Mouse (Mus musculus): ENCODE data around the gene Defb36. TPM values are rescaled to one million over a fixed set of nuclear protein-coding genes. Genes with fewer than 3 reads are reported as not detected.

Gene Defb36
- polyA plus RNA-seq (2012; rRNA removed): not detected in 2 replicates

DNA sequence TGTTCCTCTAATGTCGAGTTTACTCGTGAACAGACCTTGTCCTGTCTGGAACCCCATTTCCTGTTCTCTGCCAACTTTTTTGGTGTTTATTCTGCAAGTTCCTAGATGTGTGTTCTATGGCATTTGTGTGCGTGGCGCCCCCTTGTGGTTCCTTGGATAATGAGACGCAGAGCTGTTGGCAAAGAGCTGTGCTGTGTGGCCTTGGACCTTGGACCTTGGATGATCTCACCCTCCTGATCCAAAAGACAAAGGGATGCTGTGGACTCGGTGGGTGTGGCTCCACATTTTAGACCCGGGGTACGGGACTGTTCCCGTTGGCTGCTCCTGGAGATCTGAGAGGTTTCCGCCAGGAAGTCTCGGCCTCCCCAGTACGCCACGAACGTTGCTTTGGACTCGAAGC lies at the start of gene Defb36:
Gene Defb36 (plus strand): TSS at position 271 of the 400 bp plus-strand sequence.
- 64% methylated on average over 15 of the region's 15 CpGs for WGBS

DNA sequence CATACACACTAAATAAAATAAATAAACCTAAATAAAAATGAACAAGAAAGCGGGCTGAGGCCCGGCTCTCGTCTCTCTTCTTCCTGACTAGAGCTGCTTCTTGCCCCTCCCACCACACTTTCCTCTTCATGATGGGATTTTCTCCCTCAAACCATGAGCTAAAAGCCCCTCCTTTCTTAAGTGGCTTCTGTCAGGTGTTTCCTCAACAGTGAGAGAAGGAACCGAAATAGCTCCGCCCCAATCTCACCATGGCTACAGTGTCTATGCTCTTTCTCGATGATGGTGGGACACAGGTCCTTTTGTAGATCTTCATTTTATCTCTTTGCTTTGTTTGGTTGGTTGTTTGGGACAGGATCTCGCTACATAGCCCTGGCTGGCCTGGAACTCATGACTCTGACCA lies 47.5 kb upstream of the Defb36 start:
- no peaks in the 10 kb centered on the region for H3K36me3 ChIP-seq (ENCODE audit: control insufficient read depth, insufficient read depth, low read length)
- WGBS: 76% methylated on average over 7 of the region's 7 CpGs
- no peak overlapping the region for H3K27ac ChIP-seq (ENCODE audit: insufficient read depth, low read depth, low read length)
- TF ChIP-seq POLR2A (IDR thresholded peaks at IDR 0.05; ENCODE audit: low read depth, low read length) (no peak), CTCF (IDR thresholded peaks at IDR 0.05; ENCODE audit: extremely low read depth, insufficient read length, insufficient replicate concordance, low read depth, low read length) (no peak)
- no peaks in the 10 kb centered on the region for H3K4me1 ChIP-seq (ENCODE audit: control insufficient read depth, insufficient read depth, insufficient read length, low read length)
- no peak overlapping the region for H3K4me3 ChIP-seq (ENCODE audit: low read depth, low read length)
- no peaks in the 10 kb centered on the region for H3K27me3 ChIP-seq (ENCODE audit: control insufficient read depth, insufficient read depth, low read length)

More for the DNA sequence above, at the start of gene Defb36:
- Histone ChIP-seq H3K36me3 (ENCODE audit: control insufficient read depth, insufficient read depth, low read length) (no peaks in the 10 kb centered on the region), H3K27ac (ENCODE audit: insufficient read depth, low read depth, low read length) (no peak within 1 kb of the TSS), H3K27me3 (ENCODE audit: control insufficient read depth, insufficient read depth, low read length) (no peaks in the 10 kb centered on the region), H3K4me1 (ENCODE audit: control insufficient read depth, insufficient read depth, insufficient read length, low read length) (no peaks in the 10 kb centered on the region), H3K4me3 (ENCODE audit: low read depth, low read length) (no peak within 1 kb of the TSS)
- TF ChIP-seq POLR2A (IDR thresholded peaks at IDR 0.05; ENCODE audit: low read depth, low read length): no peak
- TF ChIP-seq CTCF (IDR thresholded peaks at IDR 0.05; ENCODE audit: extremely low read depth, insufficient read length, insufficient replicate concordance, low read depth, low read length): peak; percentile 40; the same call in 1 of the 2 replicates

DNA sequence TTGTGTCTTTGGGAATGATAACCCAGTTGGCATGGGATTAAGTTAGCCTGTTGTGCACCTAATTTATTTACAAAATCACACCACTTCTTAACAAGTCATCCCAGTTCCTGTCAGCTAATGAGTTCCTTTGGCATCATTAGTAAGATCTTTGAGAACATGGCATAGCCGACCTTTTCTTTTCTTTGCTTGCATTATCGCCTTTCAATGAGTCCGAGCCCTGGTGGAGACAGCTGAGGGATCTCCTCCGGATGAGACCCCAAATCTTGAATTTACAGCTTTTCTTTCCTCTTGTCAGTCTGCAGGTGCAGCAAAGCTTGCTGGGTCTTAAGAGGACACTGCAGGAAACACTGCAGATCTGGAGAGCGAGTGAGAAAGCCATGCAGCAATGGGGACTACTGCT lies 35.1 kb upstream of the Defb36 start, which contains the start of gene Gm17416:
Gene Gm17416 (plus strand): TSS at position 301 of the 400 bp plus-strand sequence.
- TF ChIP-seq POLR2A (IDR thresholded peaks at IDR 0.05; ENCODE audit: low read depth, low read length) (no peak), CTCF (IDR thresholded peaks at IDR 0.05; ENCODE audit: extremely low read depth, insufficient read length, insufficient replicate concordance, low read depth, low read length) (no peak)
- Histone ChIP-seq H3K4me1 (ENCODE audit: control insufficient read depth, insufficient read depth, insufficient read length, low read length) (no peaks in the 10 kb centered on the region), H3K36me3 (ENCODE audit: control insufficient read depth, insufficient read depth, low read length) (no peaks in the 10 kb centered on the region), H3K4me3 (ENCODE audit: low read depth, low read length) (no peak within 1 kb of the TSS), H3K27ac (ENCODE audit: insufficient read depth, low read depth, low read length) (no peak within 1 kb of the TSS), H3K27me3 (ENCODE audit: control insufficient read depth, insufficient read depth, low read length) (peaks cover 2% of the 10 kb centered on the region; the same call in 1 of the 2 replicates)
- 94% methylated on average over 5 of the region's 5 CpGs for WGBS

GRCm38 (mm10) chr2:152569881-152570280 lies 34.2 kb upstream of the Defb36 start:
- no peak overlapping the region for H3K27ac ChIP-seq (ENCODE audit: insufficient read depth, low read depth, low read length)
- no peaks in the 10 kb centered on the region for H3K4me1 ChIP-seq (ENCODE audit: control insufficient read depth, insufficient read depth, insufficient read length, low read length)
- H3K27me3 ChIP-seq (ENCODE audit: control insufficient read depth, insufficient read depth, low read length): peaks cover 2% of the 10 kb centered on the region; the same call in 1 of the 2 replicates
- H3K36me3 ChIP-seq (ENCODE audit: control insufficient read depth, insufficient read depth, low read length): no peaks in the 10 kb centered on the region
- H3K4me3 ChIP-seq (ENCODE audit: low read depth, low read length): no peak overlapping the region
- WGBS: 70% methylated on average over 4 of the region's 4 CpGs
- TF ChIP-seq CTCF (IDR thresholded peaks at IDR 0.05; ENCODE audit: extremely low read depth, insufficient read length, insufficient replicate concordance, low read depth, low read length) (no peak), POLR2A (IDR thresholded peaks at IDR 0.05; ENCODE audit: low read depth, low read length) (no peak)

- 35% methylated on average over 6 of the region's 6 CpGs for WGBS
- Histone ChIP-seq H3K36me3 (ENCODE audit: control insufficient read depth, insufficient read depth, low read length) (no peaks in the 10 kb centered on the region), H3K4me1 (ENCODE audit: control insufficient read depth, insufficient read depth, insufficient read length, low read length) (no peaks in the 10 kb centered on the region), H3K27me3 (ENCODE audit: control insufficient read depth, insufficient read depth, low read length) (peaks cover 2% of the 10 kb centered on the region; the same call in 1 of the 2 replicates), H3K4me3 (ENCODE audit: low read depth, low read length) (no peak overlapping the region), H3K27ac (ENCODE audit: insufficient read depth, low read depth, low read length) (no peak overlapping the region)
- TF ChIP-seq POLR2A (IDR thresholded peaks at IDR 0.05; ENCODE audit: low read depth, low read length): no peak
- no peak for TF ChIP-seq CTCF (IDR thresholded peaks at IDR 0.05; ENCODE audit: extremely low read depth, insufficient read length, insufficient replicate concordance, low read depth, low read length)
Measured at GRCm38 (mm10) chr2:152570313-152570712, 33.8 kb upstream of the Defb36 start.

- no peak within 1 kb of the TSS for H3K27ac ChIP-seq (ENCODE audit: insufficient read depth, low read depth, low read length)
- TF ChIP-seq POLR2A (IDR thresholded peaks at IDR 0.05; ENCODE audit: low read depth, low read length) (no peak), CTCF (IDR thresholded peaks at IDR 0.05; ENCODE audit: extremely low read depth, insufficient read length, insufficient replicate concordance, low read depth, low read length) (peak; percentile 28; the same call in 1 of the 2 replicates)
- H3K36me3 ChIP-seq (ENCODE audit: control insufficient read depth, insufficient read depth, low read length): no peaks in the 10 kb centered on the region
- 68% methylated on average over 11 of the region's 11 CpGs for WGBS
- no peak within 1 kb of the TSS for H3K4me3 ChIP-seq (ENCODE audit: low read depth, low read length)
- H3K4me1 ChIP-seq (ENCODE audit: control insufficient read depth, insufficient read depth, insufficient read length, low read length): no peaks in the 10 kb centered on the region
- peaks cover 2% of the 10 kb centered on the region; the same call in 1 of the 2 replicates for H3K27me3 ChIP-seq (ENCODE audit: control insufficient read depth, insufficient read depth, low read length)
Measured at GRCm38 (mm10) chr2:152572114-152572794, 31.9 kb upstream of the Defb36 start, which contains the start of gene Defb21. Gene Defb21, plus strand, starts transcription at chr2:152572744.

DNA sequence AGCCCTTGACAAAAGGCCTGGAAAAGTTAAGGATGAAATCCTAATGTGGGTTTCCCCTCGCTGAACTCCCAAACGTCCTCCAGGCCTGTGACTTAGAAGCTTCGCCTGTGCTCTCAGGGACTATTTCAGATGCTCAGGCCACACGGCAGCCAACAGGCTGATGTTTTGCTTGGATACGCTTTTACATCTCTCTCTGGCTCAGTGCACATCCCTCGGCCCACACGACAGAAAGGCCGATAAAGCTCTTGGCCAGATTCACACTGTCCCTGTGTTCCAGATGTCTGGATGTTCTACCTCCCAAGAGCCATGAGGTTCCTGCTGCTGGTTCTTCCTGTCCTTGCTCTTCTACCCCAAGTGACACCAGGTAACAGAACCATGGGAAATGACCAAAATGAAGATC lies 30.6 kb upstream of the Defb36 start:
- Histone ChIP-seq H3K4me1 (ENCODE audit: control insufficient read depth, insufficient read depth, insufficient read length, low read length) (no peaks in the 10 kb centered on the region), H3K36me3 (ENCODE audit: control insufficient read depth, insufficient read depth, low read length) (no peaks in the 10 kb centered on the region), H3K27ac (ENCODE audit: insufficient read depth, low read depth, low read length) (no peak overlapping the region), H3K27me3 (ENCODE audit: control insufficient read depth, insufficient read depth, low read length) (peaks cover 2% of the 10 kb centered on the region; the same call in 1 of the 2 replicates), H3K4me3 (ENCODE audit: low read depth, low read length) (no peak overlapping the region)
- 95% methylated on average over 8 of the region's 8 CpGs for WGBS
- no peak for TF ChIP-seq CTCF (IDR thresholded peaks at IDR 0.05; ENCODE audit: extremely low read depth, insufficient read length, insufficient replicate concordance, low read depth, low read length)
- no peak for TF ChIP-seq POLR2A (IDR thresholded peaks at IDR 0.05; ENCODE audit: low read depth, low read length)

All from small intestine, adult 2 months (tissue).